Mouse (Mus musculus) bone marrow, adult 2 months (tissue): ENCODE measurements around the gene Tln2. TPM values are rescaled to one million over a fixed set of nuclear protein-coding genes. Genes with fewer than 3 reads are reported as not detected.

Experiments used
- H3K27ac ChIP-seq: fragments of 200-500 bp; 2 replicates; pipeline ENCODE4 v1.5.1; 2012; ENCODE audit warnings: low read depth, mild to moderate bottlenecking, control low read depth, inconsistent platforms, low read length; ENCODE audit not compliant: control insufficient read depth, poor library complexity, insufficient read depth
- H3K4me1 ChIP-seq: fragments of 200-500 bp; 2 replicates; pipeline ENCODE4 v1.6.1; 2011; ENCODE audit warnings: low read length; ENCODE audit not compliant: control insufficient read depth, insufficient read depth
- H3K4me3 ChIP-seq: fragments of 200-500 bp; replicated peaks from 2 replicates; pipeline ENCODE3; 2011; ENCODE audit warnings: mild to moderate bottlenecking, low read depth, low read length, control low read depth; ENCODE audit not compliant: control insufficient read depth
- CTCF ChIP-seq: fragments of 200-500 bp; IDR thresholded peaks from 2 replicates; pipeline ENCODE4 v1.5.1; 2011; ENCODE audit warnings: low read length, control low read depth; ENCODE audit not compliant: control insufficient read depth, insufficient read depth
- POLR2A ChIP-seq: fragments of 200-500 bp; IDR thresholded peaks from 2 replicates; pipeline ENCODE4 v1.6.1; 2011; ENCODE audit warnings: low read depth, mild to moderate bottlenecking, control low read depth, low read length, borderline replicate concordance; ENCODE audit not compliant: control insufficient read depth
- WGBS: fragments of 180-500 bp; shearing (Covaris S2); methylation state at CpG from one replicate; pipeline ENCODE4 v1.1.7; 2018; 5-methylcytosine and 5-hydroxymethylcytosine counted together
- polyA plus RNA-seq: library from polyadenylated mRNA; stranded (reverse); fragments of >200 nt; gene quantifications from 2 replicates; pipeline ENCODE4 v1.2.4, GENCODE M21; 2011; ENCODE audit warnings: low replicate concordance; ENCODE audit not compliant: missing spikeins, insufficient read depth, insufficient read length

The Tln2 gene
- polyA plus RNA-seq, 1 experiment: 2.0 TPM

DNA sequence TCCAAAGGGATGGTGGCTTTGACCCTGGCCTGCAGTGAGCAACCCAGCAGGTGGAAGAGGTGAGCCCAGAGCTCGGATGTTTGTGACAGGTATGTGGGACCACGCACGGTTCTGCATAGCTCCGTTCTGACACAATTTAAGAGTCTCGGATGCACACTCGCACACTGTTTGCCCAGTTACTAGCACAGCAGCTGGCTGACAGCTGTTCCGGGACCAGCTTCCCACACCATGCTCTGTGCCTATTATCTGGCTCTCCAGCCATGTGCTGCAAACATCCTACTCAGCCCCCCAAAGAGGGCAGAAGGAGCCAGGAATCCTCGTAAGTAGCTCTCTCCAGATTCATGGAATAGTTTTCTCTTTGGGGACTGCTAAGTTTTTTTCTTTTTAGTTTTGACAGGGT, 17.6 kb downstream of the Tln2 start:
- no peaks in the 10 kb centered on the region for H3K4me1 ChIP-seq
- H3K4me3 ChIP-seq: no peak overlapping the region
- 76% methylated on average over 8 of the region's 8 CpGs for WGBS
- no peak for TF ChIP-seq CTCF
- no peak for TF ChIP-seq POLR2A
- H3K27ac ChIP-seq: no peak overlapping the region

GRCm38 (mm10) chr9:67539776-67540706, 19.5 kb downstream of the Tln2 start:
- H3K27ac ChIP-seq: no peak overlapping the region
- H3K4me1 ChIP-seq: no peaks in the 10 kb centered on the region
- WGBS: 57% methylated on average over 17 of the region's 17 CpGs
- H3K4me3 ChIP-seq: no peak overlapping the region
- TF ChIP-seq CTCF (no peak), POLR2A (no peak)

DNA sequence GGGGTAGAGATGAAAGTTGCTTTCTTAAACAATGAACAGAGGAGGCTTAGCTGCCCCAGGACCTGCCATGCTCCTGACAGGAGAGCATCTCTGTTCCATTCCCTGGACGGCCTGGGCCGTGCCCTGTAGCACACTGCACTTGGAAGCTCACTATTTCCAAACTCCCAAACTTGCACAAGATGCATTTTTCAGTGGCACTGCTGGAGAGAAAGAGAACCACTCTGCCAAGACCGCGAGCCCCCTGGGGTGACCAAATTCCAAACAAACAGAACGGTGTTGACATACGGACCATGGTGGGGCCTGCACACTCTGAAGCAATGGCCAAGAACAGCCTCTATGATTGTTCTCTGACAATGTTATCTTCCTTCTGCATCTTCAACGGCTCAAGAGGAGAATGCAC, 25.1 kb downstream of the Tln2 start:
- TF ChIP-seq CTCF (no peak), POLR2A (no peak)
- 60% methylated on average over 7 of the region's 7 CpGs for WGBS
- no peak overlapping the region for H3K27ac ChIP-seq
- H3K4me1 ChIP-seq: no peaks in the 10 kb centered on the region
- H3K4me3 ChIP-seq: no peak overlapping the region

- WGBS: 53% methylated on average over 5 of the region's 5 CpGs
- TF ChIP-seq POLR2A: no peak
Measured at GRCm38 (mm10) chr9:67533260-67533659, 26.2 kb downstream of the Tln2 start.

GRCm38 (mm10) chr9:67532631-67533030, 26.9 kb downstream of the Tln2 start:
- WGBS: 80% methylated on average over 1 of the region's 1 CpGs
- H3K4me1 ChIP-seq: no peaks in the 10 kb centered on the region
- TF ChIP-seq POLR2A: no peak
- no peak for TF ChIP-seq CTCF

More at GRCm38 (mm10) chr9:67533260-67533659, 26.2 kb downstream of the Tln2 start:
- H3K27ac ChIP-seq: no peak overlapping the region
- no peaks in the 10 kb centered on the region for H3K4me1 ChIP-seq
- H3K4me3 ChIP-seq: no peak overlapping the region

GRCm38 (mm10) chr9:67529600-67529999, 29.9 kb downstream of the Tln2 start:
- no peak for TF ChIP-seq CTCF
- TF ChIP-seq POLR2A: no peak
- H3K4me1 ChIP-seq: no peaks in the 10 kb centered on the region; the same call in 1 of the 2 replicates
- WGBS: 80% methylated on average over 5 of the region's 5 CpGs
- H3K4me3 ChIP-seq: no peak overlapping the region
- H3K27ac ChIP-seq: no peak overlapping the region

More at GRCm38 (mm10) chr9:67532631-67533030, 26.9 kb downstream of the Tln2 start:
- H3K4me3 ChIP-seq: no peak overlapping the region
- H3K27ac ChIP-seq: no peak overlapping the region

DNA sequence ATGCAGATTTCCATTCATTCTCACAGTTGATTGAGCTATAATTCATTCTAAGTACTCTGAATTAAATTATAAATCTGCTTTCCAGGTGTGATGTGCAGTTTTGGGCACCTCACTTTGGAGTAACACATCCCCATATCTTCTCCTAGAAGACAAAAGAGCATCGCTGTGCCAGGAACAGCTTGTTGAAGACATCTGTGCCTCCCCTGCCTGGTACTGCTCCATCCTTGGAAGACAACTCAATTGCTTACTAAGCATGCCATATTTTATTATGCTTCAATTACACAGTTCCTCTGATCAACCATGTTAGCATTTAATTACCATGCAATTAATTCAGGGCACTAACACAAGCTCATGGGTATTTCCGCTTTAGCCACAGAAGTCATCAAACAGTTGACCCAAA, 31.8 kb downstream of the Tln2 start:
- no peaks in the 10 kb centered on the region; the same call in 1 of the 2 replicates for H3K4me1 ChIP-seq
- TF ChIP-seq POLR2A: no peak
- TF ChIP-seq CTCF: no peak
- no peak overlapping the region for H3K27ac ChIP-seq
- 89% methylated on average over 2 of the region's 2 CpGs for WGBS
- H3K4me3 ChIP-seq: no peak overlapping the region

GRCm38 (mm10) chr9:67521736-67522135, 37.8 kb downstream of the Tln2 start:
- H3K4me1 ChIP-seq: no peaks in the 10 kb centered on the region; the same call in 1 of the 2 replicates
- 66% methylated on average over 4 of the region's 4 CpGs for WGBS
- TF ChIP-seq CTCF (no peak), POLR2A (no peak)
- no peak overlapping the region for H3K4me3 ChIP-seq
- H3K27ac ChIP-seq: no peak overlapping the region
